Mouse (Mus musculus) lung, postnatal 0 days (tissue): ENCODE results near the gene Nrp2.

Experiments
- CTCF ChIP-seq: IDR thresholded peaks from 2 replicates; pipeline ENCODE4 v1.5.1; 2016; ENCODE audit warnings: antibody characterized with exemption, mild to moderate bottlenecking
- EP300 ChIP-seq: IDR thresholded peaks from 2 replicates; pipeline ENCODE4 v1.6.1; 2016; ENCODE audit warnings: antibody characterized with exemption, mild to moderate bottlenecking, control low read depth

DNA sequence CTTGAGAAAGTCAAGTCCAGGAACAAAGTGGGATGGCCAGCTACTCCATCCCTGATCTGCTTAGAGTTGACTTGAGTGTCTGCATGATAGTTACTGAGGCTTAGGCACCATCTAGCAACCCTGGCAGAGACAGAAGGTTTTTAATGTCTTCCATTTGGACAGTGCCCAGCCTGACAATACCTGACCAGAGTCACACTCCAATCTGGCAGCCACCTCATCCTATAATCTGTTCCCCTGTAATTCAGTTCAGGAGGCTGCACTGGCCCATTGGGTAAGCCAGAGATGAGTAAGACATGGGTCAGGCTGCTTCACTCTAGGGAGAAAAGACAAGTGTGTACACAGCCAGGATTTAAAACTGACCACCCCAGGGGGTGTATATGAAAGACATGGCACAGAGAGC lies 79.5 kb downstream of the Nrp2 start:
- no peak for TF ChIP-seq CTCF
- TF ChIP-seq EP300 = no peak
